ENCODE assay signal across 12 mouse cellular contexts in genomic region chr11:30158028-30158700, GRCm38 (mm10).
DNase-seq lines count a peak whose midpoint lies in the region; ATAC-seq and TF ChIP-seq lines count a peak whose summit lies in the region.
"Had no signal": no experiment of that assay in that cellular context is flagged by ENCODE, and none has a peak within 500 bp of the region (broad histone marks: within the 10 kb centered on the region; RNA-seq: fewer than 3 reads in every experiment).

No protein-coding gene starts in this region.

- no peak for TF ChIP-seq CTCF in MEL (IDR thresholded peaks at IDR 0.05 in 2 of 3, conservative IDR thresholded peaks at IDR 0.05 in 1 of 3; ENCODE audit: control insufficient read depth in 1 of 3, insufficient read depth in 1 of 3, low read depth in 2 of 3, low read length in 3 of 3, poor library complexity in 1 of 3, severe bottlenecking in 1 of 3)

- H3K27me3 ChIP-seq in MEL (ENCODE audit: control insufficient read depth in 1 of 2, insufficient read depth in 2 of 2, low read length in 2 of 2): no peaks in the 10 kb centered on the region
- H3K27me3 ChIP-seq in hindbrain, embryonic 16.5 days (replicated peaks; ENCODE audit: control insufficient read depth, insufficient read depth, low read length): no peaks in the 10 kb centered on the region
- H3K27me3 ChIP-seq in forebrain, embryonic 14.5 days (replicated peaks; ENCODE audit: control insufficient read depth, insufficient read depth, low read length): no peaks in the 10 kb centered on the region

- H3K27ac ChIP-seq in MEL (ENCODE audit: control insufficient read depth, low read depth, low read length): peak overlapping the region; percentile 74
- peak overlapping the region; percentile 55 for H3K27ac ChIP-seq in hindbrain, embryonic 16.5 days (ENCODE audit: low read depth, low read length)
- H3K27ac ChIP-seq in forebrain, embryonic 14.5 days (ENCODE audit: low read depth, low read length): no peak overlapping the region

- H3K36me3 ChIP-seq in MEL (ENCODE audit: control insufficient read depth in 1 of 2, insufficient read depth in 2 of 2, low read length in 2 of 2): peaks cover 0 to 48% of the 10 kb centered on the region in 2 experiments; a peak in 2 of 4 replicates
- H3K36me3 ChIP-seq in hindbrain, embryonic 16.5 days (ENCODE audit: control insufficient read depth, insufficient read depth, low read length): peaks cover 4% of the 10 kb centered on the region
- peaks cover 17% of the 10 kb centered on the region for H3K36me3 ChIP-seq in forebrain, embryonic 14.5 days (ENCODE audit: control insufficient read depth, insufficient read depth, low read length)

- no peak overlapping the region for H3K4me2 ChIP-seq in hindbrain, embryonic 16.5 days (ENCODE audit: low read length)
- H3K4me2 ChIP-seq in forebrain, embryonic 14.5 days (ENCODE audit: low read length): no peak overlapping the region

- H3K4me1 ChIP-seq in MEL (ENCODE audit: control insufficient read depth in 1 of 2, insufficient read depth in 2 of 2, low read length in 2 of 2): peaks cover 35 to 40% of the 10 kb centered on the region in 2 experiments
- peaks cover 9% of the 10 kb centered on the region; the same call in 1 of the 2 replicates for H3K4me1 ChIP-seq in hindbrain, embryonic 16.5 days (ENCODE audit: control insufficient read depth, insufficient read depth, low read depth, low read length)
- no peaks in the 10 kb centered on the region for H3K4me1 ChIP-seq in forebrain, embryonic 14.5 days (ENCODE audit: control insufficient read depth, insufficient read depth, low read length)

- peak overlapping the region; percentile 10 to 28; a peak in 2 of 4 replicates for H3K4me3 ChIP-seq in MEL (ENCODE audit: control insufficient read depth in 1 of 2, insufficient read depth in 1 of 2, low read depth in 2 of 2, low read length in 2 of 2)
- H3K4me3 ChIP-seq in hindbrain, embryonic 16.5 days (ENCODE audit: low read length): no peak overlapping the region
- no peak overlapping the region for H3K4me3 ChIP-seq in forebrain, embryonic 14.5 days (ENCODE audit: low read depth, low read length)

- TF ChIP-seq EP300 in MEL (IDR thresholded peaks at IDR 0.05; ENCODE audit: low read depth in 1 of 2, low read length in 2 of 2): peak; percentile 69 to 70

- H3K9ac ChIP-seq in MEL (ENCODE audit: control insufficient read depth, low read depth, low read length, poor library complexity, severe bottlenecking): peak overlapping the region; percentile 39
- peak overlapping the region; percentile 22; the same call in 1 of the 2 replicates for H3K9ac ChIP-seq in hindbrain, embryonic 16.5 days (ENCODE audit: low read depth, low read length)
- H3K9ac ChIP-seq in forebrain, embryonic 14.5 days (ENCODE audit: low read length): no peak overlapping the region

- ATAC-seq in hindbrain, embryonic 16.5 days: peak; percentile 46
- no peak for ATAC-seq in inflammation-experienced regulatory T-cells, adult 6 months
- no peak for ATAC-seq in forebrain, embryonic 14.5 days
- ATAC-seq: forebrain, embryonic 16.5 days had no signal

- no peaks in the 10 kb centered on the region for H3K79me2 ChIP-seq in MEL (ENCODE audit: control insufficient read depth, insufficient read depth, low read length, poor library complexity)

- no peaks in the 10 kb centered on the region for H3K9me3 ChIP-seq in MEL (replicated peaks; ENCODE audit: insufficient read depth, low read length)
- no peaks in the 10 kb centered on the region for H3K9me3 ChIP-seq in hindbrain, embryonic 16.5 days (ENCODE audit: control insufficient read depth, low read length)
- H3K9me3 ChIP-seq in forebrain, embryonic 14.5 days (replicated peaks; ENCODE audit: control insufficient read depth, low read length): no peaks in the 10 kb centered on the region

- no peak for TF ChIP-seq POLR2A in MEL (IDR thresholded peaks at IDR 0.05; ENCODE audit: control insufficient read depth in 1 of 2, insufficient read depth in 1 of 2, low read depth in 1 of 2, low read length in 2 of 2, poor library complexity in 1 of 2)

- DNase-seq in heart, adult 18-20 months: peak; percentile 55 to 60
- no peak for DNase-seq in heart, postnatal 4 days
- DNase-seq in MEL (ENCODE audit: low read depth, low spot score): peak; percentile 56
- DNase-seq in cerebellum, postnatal 10 days: peak; percentile 70 to 89
- DNase-seq in ovary, adult 18-20 months (ENCODE audit: low spot score): no peak
- no peak for DNase-seq in forebrain, embryonic 14.5 days (ENCODE audit: low spot score)
- DNase-seq: adrenal gland, adult 2 months; B cell, adult 2 months; thymus, postnatal 25 days had no signal

- WGBS in hindbrain, embryonic 16.5 days: 45% methylated on average over 8 of the region's 8 CpGs
- 71% methylated on average over 8 of the region's 8 CpGs for WGBS in forebrain, embryonic 14.5 days

- no peak for TF ChIP-seq RAD21 in MEL (IDR thresholded peaks at IDR 0.05; ENCODE audit: low read depth, low read length)

TF ChIP-seq in MEL, 35 proteins besides CTCF, POLR2A, EP300 and RAD21:
- no peak for TF ChIP-seq MYC (IDR thresholded peaks at IDR 0.05; ENCODE audit: low read depth, low read length)
- TF ChIP-seq RCOR1 (IDR thresholded peaks at IDR 0.05; ENCODE audit: low read depth, low read length): peak; percentile 72; the same call in 1 of the 2 replicates
- no peak for TF ChIP-seq USF2 (IDR thresholded peaks at IDR 0.05; ENCODE audit: borderline replicate concordance in 1 of 2, insufficient read depth in 1 of 2, low read depth in 1 of 2, low read length in 2 of 2)
- TF ChIP-seq MXI1 (IDR thresholded peaks at IDR 0.05; ENCODE audit: low read depth, low read length): peak; percentile 61
- no peak for TF ChIP-seq TBP (IDR thresholded peaks at IDR 0.05; ENCODE audit: low read depth, low read length)
- no peak for TF ChIP-seq ZNF384 (IDR thresholded peaks at IDR 0.05; ENCODE audit: low read depth, low read length)
- peak; percentile 72 for TF ChIP-seq TCF12 (IDR thresholded peaks at IDR 0.05; ENCODE audit: low read depth, low read length)
- no peak for TF ChIP-seq KAT2A (conservative IDR thresholded peaks at IDR 0.05; ENCODE audit: low read depth, low read length)
- no peak for TF ChIP-seq MAZ (IDR thresholded peaks at IDR 0.05; ENCODE audit: low read depth, low read length)
- TF ChIP-seq MEF2A (IDR thresholded peaks at IDR 0.05; ENCODE audit: extremely low read depth, insufficient replicate concordance, low read depth, low read length, poor library complexity, severe bottlenecking): no peak
- TF ChIP-seq SIN3A (IDR thresholded peaks at IDR 0.05; ENCODE audit: low read length): peak; percentile 35; the same call in 1 of the 2 replicates
- peak; percentile 23; the same call in 1 of the 2 replicates for TF ChIP-seq ZC3H11A (IDR thresholded peaks at IDR 0.05; ENCODE audit: low read depth, low read length)
- no peak for TF ChIP-seq NELFE (IDR thresholded peaks at IDR 0.05; ENCODE audit: low read depth, low read length)
- TF ChIP-seq ELF1 (IDR thresholded peaks at IDR 0.05; ENCODE audit: low read depth, low read length): no peak
- TF ChIP-seq GATA1 (IDR thresholded peaks at IDR 0.05; ENCODE audit: low read depth, low read length): peak; percentile 76
- TF ChIP-seq UBTF (IDR thresholded peaks at IDR 0.05; ENCODE audit: borderline replicate concordance, insufficient read depth, low read depth, low read length): no peak
- 0 out of 2 replicates have a peak, but pooled peaks have one; percentile 27 for TF ChIP-seq USF1 (IDR thresholded peaks at IDR 0.05; ENCODE audit: low read depth, low read length)
- no peak for TF ChIP-seq ZMIZ1 (IDR thresholded peaks at IDR 0.05; ENCODE audit: low read depth, low read length)
- peak; percentile 88 for TF ChIP-seq ETS1 (IDR thresholded peaks at IDR 0.05; ENCODE audit: low read depth, low read length)
- no peak for TF ChIP-seq MAFK (IDR thresholded peaks at IDR 0.05; ENCODE audit: borderline replicate concordance, low read depth, low read length)
- no peak for TF ChIP-seq JUND (IDR thresholded peaks at IDR 0.05; ENCODE audit: low read depth, low read length)
- TF ChIP-seq GABPA (IDR thresholded peaks at IDR 0.05; ENCODE audit: low read depth, low read length): no peak
- TF ChIP-seq POLR2AphosphoS2 (IDR thresholded peaks at IDR 0.05; ENCODE audit: low read length): no peak
- TF ChIP-seq E2F4 (IDR thresholded peaks at IDR 0.05; ENCODE audit: borderline replicate concordance, low read depth, low read length): no peak
- TF ChIP-seq CHD2 (IDR thresholded peaks at IDR 0.05; ENCODE audit: low read length): no peak; the same call in 1 of the 2 replicates
- TF ChIP-seq BHLHE40 (IDR thresholded peaks at IDR 0.05; ENCODE audit: borderline replicate concordance, low read depth, low read length): peak; percentile 61; the same call in 1 of the 2 replicates
- TF ChIP-seq MAX (IDR thresholded peaks at IDR 0.05; ENCODE audit: low read length): 0 out of 2 replicates have a peak, but pooled peaks have one; percentile 21
- TF ChIP-seq HCFC1 (IDR thresholded peaks at IDR 0.05; ENCODE audit: low read depth, low read length): peak; percentile 44; the same call in 1 of the 2 replicates
- TF ChIP-seq SMC3 (IDR thresholded peaks at IDR 0.05; ENCODE audit: low read depth, low read length): no peak
- peak; percentile 51 for TF ChIP-seq TAL1 (IDR thresholded peaks at IDR 0.05; ENCODE audit: low read length)
- TF ChIP-seq MYB (IDR thresholded peaks at IDR 0.05; ENCODE audit: low read depth, low read length): no peak
- TF ChIP-seq ZKSCAN1 (IDR thresholded peaks at IDR 0.05; ENCODE audit: low read depth, low read length): 0 out of 2 replicates have a peak, but pooled peaks have one; percentile 9
- no peak for TF ChIP-seq CHD1 (IDR thresholded peaks at IDR 0.05; ENCODE audit: low read depth, low read length)
- TF ChIP-seq POLR2AphosphoS5 (IDR thresholded peaks at IDR 0.05; ENCODE audit: borderline replicate concordance, low read depth, low read length): no peak
- 0 out of 2 replicates have a peak, but pooled peaks have one; percentile 14 for TF ChIP-seq NRF1 (IDR thresholded peaks at IDR 0.05; ENCODE audit: insufficient read depth, low read depth, low read length, poor library complexity, severe bottlenecking)

Comparison
In these comparisons a context has a peak if more than half of its experiments do, and no peak if none do; other contexts are left out.
1. DNase-seq: peak in heart, adult 18-20 months (2 of 2), MEL (single experiment) and cerebellum, postnatal 10 days (2 of 2); none in heart, postnatal 4 days (single experiment), ovary, adult 18-20 months (single experiment) and forebrain, embryonic 14.5 days (single experiment).
2. H3K4me3 ChIP-seq: peak in MEL (2 of 2); none in hindbrain, embryonic 16.5 days (single experiment) and forebrain, embryonic 14.5 days (single experiment).